Mouse (Mus musculus) bone marrow, adult 2 months (tissue): ENCODE measurements around the gene Limch1.

Experiments used
- CTCF ChIP-seq: fragments of 200-500 bp; IDR thresholded peaks from 2 replicates; pipeline ENCODE4 v1.5.1; 2011; ENCODE audit warnings: low read length, control low read depth; ENCODE audit not compliant: control insufficient read depth, insufficient read depth
- POLR2A ChIP-seq: fragments of 200-500 bp; IDR thresholded peaks from 2 replicates; pipeline ENCODE4 v1.6.1; 2011; ENCODE audit warnings: low read depth, mild to moderate bottlenecking, control low read depth, low read length, borderline replicate concordance; ENCODE audit not compliant: control insufficient read depth

DNA sequence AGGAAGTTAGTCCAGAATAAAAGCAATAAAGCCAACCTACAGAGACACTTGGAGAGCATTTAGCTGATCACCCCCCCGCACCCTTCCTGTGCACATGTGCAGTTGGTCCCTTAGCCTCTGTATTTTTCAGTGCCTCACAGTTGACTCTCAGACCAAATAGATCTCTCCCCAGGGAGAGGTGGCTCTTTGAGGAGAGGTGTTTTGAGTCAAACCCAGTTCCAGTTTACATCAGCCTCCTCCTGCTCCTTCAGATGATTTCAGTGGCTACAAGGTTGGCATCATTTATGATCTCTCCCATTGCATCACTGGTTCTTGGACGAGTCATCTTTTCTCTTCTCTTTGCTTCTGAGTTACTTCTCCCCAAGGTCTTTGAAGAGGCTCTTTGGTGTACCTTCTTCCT is 197.3 kb downstream of the Limch1 start:
- TF ChIP-seq CTCF (no peak), POLR2A (no peak)
